Mouse (Mus musculus) thymus, postnatal 4 days (tissue): Measurements from ENCODE around the gene Gm3415.

Source experiments
- DNase-seq: peaks from one replicate; pipeline ENCODE4 v3.0.0; 2021

Gm3415 gene

GRCm38 (mm10) chr5:146599970-146600369 lies 44.0 kb downstream of the Gm3415 start:
- DNase-seq = no peak

GRCm38 (mm10) chr5:146606221-146606620 lies 50.3 kb downstream of the Gm3415 start:
- DNase-seq = no peak

GRCm38 (mm10) chr5:146606895-146607294 lies 51.0 kb downstream of the Gm3415 start:
- DNase-seq = no peak

GRCm38 (mm10) chr5:146607816-146608215 lies 51.9 kb downstream of the Gm3415 start:
- no peak for DNase-seq
